Mouse (Mus musculus) left cerebral cortex, adult 18-20 months (tissue): ENCODE results near the gene Sec14l1. TPM values are rescaled to one million over a fixed set of nuclear protein-coding genes. Genes with fewer than 3 reads are reported as not detected.

Experiments used
- microRNA-seq, 2 experiments: library from miRNA; unstranded; fragments of <30 nt; microRNA quantifications; one replicate each; pipeline ENCODE4 v1.2.0; 2021
- total RNA-seq, 2 experiments: library from RNA; stranded (reverse); gene quantifications; 2 replicates each; pipeline ENCODE4 v1.2.3; 2021

Gene Sec14l1
- total RNA-seq, 2 experiments from 2014 or later = 203 to 219 TPM

Small RNA genes within 50 kb of the gene (microRNA-seq; reads per million reads assigned to microRNA genes)
- gene Gm24323 (0 reads per million in 2 experiments), gene Mir6516 (33.6 to 35.0 reads per million in 2 experiments)

Other genes with a start within 250 kb of the Sec14l1 start
- 10 to 100 TPM; 82.9 to 85.7 TPM for gene Mgat5b, start 196.3 kb upstream of the Sec14l1 start, total RNA-seq
- 10 to 100 TPM; 82.6 to 90.6 TPM for gene Sept9, start 84.5 kb downstream of the Sec14l1 start, total RNA-seq